Mouse (Mus musculus) layer of hippocampus, adult 11-12 months (tissue): Measurements from ENCODE around the gene Plekhg3.
A peak's percentile ranks its signal among the peaks of the same experiment; 100 is the strongest.

Experiments used
- DNase-seq: peaks from one replicate; pipeline ENCODE4 v3.0.0; 2022; ENCODE audit warnings: low spot score

The Plekhg3 gene

DNA sequence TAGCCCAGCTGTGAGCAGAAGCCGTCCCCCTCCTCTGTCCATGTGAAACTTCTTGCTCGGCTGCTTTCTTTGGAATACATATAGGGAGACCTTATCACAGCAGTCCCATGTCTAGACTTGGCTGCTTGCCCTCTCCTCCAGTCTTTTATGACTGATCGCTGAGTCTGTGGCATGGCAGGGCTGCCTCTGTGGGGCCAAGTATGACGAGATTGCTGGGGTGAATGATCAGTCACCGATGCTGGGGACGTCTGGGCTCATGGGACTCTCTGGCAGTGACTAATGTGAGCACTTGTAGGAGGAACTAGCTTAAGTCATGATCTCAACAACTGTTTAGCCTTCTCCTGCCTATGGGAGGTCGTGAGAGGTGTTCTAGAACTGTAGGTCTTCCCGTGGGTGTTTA, 21.6 kb downstream of the Plekhg3 start:
- no peak for DNase-seq

DNA sequence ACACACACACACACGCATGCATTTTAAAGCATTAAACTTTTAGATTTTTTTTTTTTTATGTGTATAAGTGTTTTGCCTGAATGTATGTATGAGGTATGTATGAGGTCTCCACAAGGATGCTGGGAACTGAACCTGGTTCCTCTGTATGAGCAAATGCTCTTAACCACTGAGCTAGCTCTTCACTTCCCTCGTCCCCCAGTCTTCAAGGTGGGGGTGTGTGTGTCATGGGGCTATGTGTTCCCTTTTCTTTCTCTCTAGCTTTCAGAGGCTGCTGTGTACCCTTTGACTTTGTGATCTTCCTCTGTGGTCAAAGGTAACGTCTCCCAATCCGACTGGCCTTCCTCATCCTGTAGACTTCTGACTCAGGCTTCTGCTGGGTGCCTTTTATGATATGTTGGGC, 22.3 kb downstream of the Plekhg3 start:
- no peak for DNase-seq

DNA sequence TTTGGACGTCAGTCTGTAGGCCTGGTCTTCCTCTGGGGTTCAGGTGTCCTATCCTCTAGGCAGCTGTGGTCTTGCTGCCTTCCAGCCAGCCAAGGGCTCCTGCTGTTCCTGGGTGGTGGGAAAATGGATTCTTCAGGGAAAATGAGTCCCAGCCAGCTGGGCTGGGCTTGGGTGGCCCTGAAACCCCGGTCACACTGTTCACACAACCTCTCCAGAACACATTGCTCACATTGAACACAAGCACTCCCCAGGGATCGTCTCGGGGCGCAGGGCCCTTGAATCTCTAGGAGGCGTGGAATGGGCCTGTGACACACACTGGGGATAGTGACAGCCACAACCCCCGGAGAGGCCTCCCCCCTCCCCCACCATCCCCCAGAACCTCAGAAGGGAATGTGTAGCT, 23.2 kb downstream of the Plekhg3 start:
- no peak for DNase-seq

DNA sequence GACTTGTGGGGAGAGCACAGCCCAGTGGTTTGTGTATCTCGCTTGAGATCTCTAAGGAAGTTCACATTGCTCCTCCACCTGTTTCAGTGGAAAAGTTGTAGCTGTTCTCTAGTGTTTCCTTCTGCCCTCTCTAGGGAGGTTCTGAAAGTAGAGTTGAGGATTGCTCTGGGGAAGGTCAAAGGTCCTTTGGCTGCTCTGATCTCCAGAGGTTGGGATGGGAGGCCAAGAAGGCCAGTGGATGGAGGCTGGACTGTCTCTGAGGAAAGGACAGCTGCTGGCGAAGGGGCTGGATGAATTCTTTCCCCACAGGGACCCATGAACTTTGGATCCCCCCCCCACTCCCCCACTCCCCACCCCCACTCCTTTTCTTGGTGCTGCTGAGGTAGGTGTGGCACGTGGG, 23.7 kb downstream of the Plekhg3 start:
- no peak for DNase-seq

DNA sequence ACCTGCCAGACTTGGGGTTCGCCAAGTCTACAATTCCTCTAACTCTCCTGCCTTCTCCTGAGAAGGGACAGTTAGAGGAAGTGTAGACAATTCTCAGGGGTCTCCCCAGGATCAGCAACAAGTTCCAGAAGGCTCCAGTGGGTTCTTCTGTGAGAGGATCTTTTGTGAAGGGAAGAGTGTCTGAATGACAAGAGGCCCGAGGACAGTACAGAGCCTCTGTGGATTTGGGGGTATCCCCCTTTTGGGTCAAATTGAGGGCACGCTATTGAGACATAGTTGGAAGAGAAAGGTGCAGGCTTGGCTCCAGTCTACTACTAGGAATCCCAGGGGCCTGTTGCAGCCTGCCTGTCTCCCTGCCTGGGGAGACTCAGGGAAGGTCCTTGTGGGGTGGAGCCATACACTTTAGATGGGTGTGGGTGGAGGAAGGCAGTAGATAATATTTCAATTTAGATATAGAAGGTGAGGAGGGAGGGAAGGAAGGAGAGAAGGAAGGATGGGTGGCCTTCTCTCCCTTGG, 24.2 kb downstream of the Plekhg3 start:
- no peak for DNase-seq

DNA sequence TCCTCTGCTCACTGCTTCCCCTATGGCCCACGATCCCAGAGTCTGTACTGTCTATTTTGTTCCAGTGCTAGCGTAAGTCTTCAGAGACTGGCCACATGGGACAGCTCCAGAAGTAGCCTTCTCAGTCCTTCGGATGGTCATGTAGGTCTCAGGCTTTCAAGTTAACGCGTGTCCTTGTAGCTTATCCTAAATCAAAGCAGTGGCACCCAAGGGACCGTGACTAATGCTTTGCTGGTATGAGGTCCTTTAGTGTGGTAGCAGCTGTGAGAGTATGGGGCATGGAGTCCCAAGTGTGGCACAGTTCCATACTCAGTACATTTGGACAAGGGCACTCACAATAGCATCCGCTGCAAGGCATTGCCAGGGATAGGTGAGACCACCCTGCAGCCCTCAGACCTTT, 25.5 kb downstream of the Plekhg3 start:
- DNase-seq: no peak

DNA sequence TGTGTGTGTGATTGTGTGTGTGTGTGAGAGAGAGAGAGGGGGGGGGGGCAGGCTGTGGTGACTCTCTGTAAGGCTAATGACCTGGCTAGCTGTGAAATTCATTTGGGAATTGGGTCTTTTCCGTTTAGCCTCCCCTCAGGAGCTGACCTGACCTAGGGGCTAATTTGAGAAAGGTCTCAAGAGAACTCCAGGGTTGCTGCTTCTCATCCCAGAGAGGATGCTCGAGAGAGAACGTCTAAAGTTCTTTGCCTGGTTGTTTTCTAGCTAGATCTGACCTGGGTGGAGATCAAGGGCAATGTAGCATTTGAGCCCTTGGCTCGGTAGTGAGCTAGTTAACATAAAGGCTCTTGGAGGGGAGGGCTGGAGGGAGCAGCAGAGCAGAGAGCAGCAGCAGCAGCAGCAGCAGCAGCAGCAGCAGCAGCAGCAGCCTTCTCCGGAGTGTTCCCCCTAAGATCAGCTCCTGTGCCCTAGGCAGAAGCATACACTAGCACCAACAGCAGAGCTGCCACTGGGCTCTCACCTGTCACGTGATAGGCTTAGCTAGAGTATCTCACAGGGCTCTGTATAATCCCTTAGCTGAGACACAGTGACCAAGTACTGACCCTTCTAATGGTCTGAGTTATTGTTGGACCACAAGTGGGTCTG, 26.2 kb downstream of the Plekhg3 start:
- no peak for DNase-seq

DNA sequence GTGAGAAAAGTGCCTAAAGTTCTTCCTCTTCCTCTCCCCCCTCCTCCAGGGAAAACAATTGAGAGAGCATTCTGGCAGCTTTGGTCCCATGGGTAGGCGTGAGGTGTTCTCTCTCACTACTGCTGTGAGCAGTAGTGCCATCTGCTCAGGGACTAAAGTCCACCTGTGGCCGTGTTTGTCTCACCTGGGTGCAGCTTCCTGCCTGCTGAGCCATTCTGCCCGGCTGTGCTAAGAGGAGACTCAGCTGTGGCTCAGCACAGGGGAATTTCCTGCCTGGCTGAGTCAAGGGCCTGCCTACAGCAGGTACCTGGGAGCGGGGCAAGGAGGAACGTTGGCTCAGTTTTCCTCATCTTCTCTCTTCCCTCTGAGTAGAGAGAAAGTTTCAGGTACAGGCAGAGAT, 27.5 kb downstream of the Plekhg3 start:
- DNase-seq: no peak

DNA sequence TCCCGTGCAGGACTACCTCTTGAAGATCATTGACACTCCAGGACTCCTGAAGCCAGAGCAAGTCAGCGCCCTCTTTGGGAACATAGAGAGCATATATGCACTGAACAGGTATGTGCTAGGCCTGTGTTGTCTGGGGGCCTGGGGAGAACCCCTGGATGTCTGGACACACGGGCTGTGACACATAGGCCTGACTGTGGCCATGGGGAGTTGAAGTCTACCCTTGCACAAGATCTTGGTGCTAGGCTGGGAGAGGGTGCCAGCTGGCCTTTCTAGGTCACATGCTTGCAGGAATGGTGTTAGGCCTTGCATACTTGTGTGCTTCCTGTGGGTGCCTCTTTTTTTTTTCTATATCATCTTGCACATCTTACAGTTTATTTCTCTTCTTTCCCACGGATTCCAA, 31.5 kb downstream of the Plekhg3 start:
- no peak for DNase-seq

DNA sequence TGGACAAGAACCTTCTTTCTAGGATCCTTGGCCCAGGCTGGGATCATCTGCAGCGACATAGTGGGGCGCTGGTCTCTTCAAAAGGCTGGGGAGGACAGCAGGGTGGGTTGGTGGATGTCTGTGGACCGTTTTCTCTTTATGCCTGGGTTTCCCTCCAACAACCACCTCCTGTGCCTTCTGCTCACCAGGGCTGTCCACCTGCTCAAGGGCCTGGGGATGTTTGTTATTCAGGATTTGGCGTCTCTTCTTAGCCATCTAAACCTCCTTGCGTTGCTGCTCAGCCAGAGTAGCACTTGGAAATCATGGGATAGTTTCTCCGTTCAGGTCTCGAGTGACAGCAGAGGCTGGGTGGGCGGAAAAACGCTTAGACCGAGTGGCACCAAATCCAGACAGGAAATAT, 35.6 kb downstream of the Plekhg3 start:
- no peak for DNase-seq

DNA sequence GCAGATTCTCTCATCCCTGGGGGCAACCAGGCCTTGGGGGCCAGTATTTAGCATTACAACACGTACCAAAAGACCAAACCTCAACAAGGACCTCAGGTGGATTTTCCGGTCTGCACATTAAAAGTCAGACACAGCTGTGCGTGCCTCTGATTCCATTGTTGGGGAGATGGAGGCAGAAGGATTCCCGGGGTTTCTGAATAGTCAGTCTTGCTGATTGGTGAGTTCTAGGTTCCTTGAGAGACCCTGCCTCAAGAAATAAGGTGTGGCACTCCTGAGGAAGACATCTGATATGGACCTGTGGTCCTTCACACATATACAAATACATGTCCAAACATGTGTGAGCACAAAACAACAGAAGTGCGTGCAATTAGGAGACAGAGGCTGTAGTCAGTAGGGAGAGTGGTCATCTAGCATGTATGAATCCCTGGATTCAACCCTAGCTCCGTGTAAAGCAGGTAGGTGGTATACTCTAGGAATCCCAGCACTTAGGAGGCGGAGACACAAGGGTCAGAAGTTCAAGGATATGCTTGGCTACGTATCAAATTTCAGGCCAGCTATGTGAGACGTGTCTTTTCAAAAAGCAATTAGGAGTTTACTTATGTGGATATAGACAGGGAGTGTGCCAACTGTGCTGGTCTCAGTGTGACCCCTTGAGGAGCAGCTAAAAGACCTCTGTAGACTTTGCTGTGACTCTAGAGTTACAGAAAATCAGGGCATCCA, 39.7 kb downstream of the Plekhg3 start:
- DNase-seq: no peak

DNA sequence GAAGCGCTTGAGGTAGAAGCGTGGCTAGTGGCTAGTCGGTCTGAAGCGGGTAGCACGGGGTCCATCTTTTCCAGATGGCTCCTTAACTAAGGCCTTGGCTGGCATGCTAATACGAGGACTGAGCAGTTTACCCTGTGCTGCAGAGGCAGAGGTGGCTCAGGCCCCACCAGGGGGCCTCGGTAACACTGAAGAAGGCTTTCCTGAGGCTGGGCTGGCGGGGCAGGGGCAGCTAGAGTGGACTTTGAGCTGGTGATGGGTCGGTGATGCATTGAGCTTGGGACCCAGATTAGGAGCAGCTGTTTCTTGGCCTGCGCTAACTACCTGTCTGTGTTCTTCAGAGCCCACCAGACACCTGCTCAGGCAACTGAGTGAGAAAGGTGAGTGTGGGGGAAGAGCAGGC, 40.6 kb downstream of the Plekhg3 start:
- no peak for DNase-seq

DNA sequence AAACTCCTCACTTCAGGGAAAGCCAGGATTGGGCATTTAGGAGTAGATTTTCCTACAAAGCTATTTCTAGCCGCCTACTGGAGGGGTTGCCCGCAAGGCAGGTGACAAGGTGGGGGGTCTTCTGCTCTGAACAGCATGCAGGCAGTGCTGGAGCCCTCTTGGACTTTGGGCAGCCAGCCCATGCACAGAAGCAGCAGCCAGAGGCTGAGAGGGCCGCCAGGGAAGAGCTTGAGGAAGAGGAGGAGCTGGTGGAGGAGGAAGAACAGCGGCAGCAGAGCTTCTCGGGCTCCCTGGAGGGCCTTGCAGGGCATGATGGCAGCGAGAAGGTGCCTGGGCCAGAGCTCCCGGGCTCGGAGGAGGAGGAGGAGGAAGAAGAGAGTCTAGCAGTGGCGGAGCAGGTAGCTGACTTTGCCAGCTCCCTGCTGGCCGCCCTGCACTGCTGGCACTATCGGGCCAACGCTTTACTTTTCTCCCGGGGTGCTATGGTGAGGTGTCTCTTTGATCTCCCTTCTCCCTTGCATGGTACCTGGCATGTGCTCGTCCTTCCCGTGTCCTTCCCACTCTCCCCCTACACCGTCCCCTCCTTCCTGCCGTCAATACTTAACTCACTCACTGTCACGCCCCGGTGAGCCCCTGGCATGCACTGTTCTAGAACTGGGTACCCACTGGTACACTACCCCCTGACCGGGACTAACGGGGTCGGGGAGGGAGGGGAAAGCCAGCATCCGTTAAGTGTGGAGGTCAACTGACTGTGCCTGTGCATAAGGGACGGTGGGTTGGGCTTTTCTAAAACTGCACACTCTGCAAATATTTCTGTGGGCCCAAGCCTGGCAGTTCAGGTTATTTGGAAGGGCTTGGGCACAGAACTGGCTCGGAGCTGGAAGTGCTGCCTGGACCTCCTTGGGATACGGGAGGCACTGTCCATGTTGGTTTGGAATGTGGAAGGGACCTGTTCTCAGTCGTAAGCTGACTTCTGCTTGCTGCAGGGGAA, 41.9 kb downstream of the Plekhg3 start:
- DNase-seq: no peak

DNA sequence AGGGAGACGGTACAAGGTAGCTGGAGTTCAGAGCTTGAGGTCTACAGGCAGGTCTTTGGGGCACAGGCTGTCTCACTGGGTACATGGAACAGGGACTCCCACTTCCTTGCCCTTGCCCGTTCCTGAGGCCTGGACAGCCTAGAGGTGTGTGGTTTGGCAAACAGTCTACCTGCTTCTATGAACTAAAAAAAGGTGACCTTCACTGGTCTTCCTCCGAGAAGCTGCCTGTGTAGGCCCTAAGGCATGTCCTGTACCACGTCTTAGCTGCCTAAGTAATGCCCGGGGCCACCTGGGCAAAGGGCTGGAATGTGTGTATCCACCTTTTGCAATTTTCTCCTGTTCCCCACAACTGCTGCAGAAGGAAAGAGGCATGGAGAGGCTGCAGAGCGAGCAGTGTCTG, 42.7 kb downstream of the Plekhg3 start:
- DNase-seq: no peak

DNA sequence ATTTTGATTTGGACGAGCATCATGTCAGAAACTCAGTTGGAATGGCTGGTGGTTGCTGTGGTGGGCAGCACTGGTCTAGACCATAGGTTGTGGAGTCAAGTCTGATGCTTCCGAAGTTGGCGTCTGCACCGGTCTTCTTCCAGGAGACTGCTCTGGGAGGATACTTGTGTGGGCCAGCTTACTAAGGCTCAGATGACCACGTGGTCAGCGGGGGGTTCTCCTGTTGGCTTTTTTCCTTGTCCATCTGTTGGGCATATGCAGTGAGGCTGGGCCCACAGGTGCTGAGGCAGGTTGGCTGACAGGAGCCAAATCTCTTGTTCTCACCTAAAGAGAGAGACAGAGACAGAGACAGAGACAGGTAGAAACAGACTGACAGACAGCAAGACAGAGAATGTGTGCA, 44.1 kb downstream of the Plekhg3 start:
- DNase-seq: no peak

DNA sequence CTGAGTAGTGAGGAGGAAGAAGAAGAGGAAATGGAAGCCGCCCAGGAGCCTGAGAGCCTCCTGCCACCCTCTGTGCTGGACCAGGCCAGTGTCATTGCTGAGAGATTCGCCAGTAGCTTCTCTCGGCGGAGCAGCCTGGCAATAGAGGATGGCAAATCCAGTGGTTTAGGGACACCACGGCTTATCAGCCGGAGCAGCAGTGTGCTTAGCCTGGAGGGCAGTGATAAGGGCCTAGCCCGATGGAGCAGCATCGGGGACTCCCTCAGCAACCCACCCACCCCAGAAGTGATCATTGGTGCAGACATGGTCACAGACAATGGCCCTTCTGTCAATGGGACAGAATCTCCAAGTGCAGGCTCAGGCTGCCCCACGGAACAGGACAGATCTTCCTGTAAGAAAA, 45.4 kb downstream of the Plekhg3 start:
- no peak for DNase-seq

DNA sequence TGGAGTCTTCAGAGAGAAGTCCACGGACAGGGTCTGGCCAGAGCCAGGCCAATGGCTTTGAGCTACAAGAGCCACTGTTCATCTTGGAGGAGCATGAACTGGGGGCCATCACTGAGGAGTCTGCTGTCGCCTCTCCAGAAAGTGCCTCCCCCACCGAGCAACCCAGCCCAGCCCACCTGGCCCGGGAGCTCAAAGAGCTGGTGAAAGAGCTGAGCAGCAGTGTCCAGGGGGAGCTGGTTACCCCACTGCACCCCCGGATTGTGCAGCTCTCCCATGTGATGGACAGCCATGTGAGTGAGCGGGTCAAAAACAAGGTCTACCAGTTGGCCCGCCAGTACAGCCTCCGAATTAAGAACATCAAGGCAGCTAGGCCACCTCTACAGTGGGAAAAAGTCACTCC, 46.1 kb downstream of the Plekhg3 start:
- no peak for DNase-seq

DNA sequence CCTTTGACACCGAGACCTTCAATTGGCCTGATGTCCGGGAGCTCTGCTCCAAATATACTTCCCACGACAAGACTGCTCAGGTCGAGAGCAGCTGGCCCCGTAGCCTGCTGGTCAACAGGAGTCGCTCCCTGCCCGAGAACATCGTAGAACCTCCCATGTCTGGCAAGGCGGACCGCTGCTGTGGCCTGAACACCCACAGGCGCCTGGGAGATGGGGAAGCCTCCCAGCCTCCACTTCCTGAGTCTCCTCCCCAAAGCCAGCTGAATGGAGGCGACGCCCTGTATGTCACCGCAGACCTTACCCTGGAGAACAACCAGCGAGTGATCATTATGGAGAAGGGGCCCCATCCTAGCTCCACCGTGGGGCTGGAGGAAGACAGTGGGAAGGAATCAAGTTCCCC, 47.2 kb downstream of the Plekhg3 start:
- no peak for DNase-seq

DNA sequence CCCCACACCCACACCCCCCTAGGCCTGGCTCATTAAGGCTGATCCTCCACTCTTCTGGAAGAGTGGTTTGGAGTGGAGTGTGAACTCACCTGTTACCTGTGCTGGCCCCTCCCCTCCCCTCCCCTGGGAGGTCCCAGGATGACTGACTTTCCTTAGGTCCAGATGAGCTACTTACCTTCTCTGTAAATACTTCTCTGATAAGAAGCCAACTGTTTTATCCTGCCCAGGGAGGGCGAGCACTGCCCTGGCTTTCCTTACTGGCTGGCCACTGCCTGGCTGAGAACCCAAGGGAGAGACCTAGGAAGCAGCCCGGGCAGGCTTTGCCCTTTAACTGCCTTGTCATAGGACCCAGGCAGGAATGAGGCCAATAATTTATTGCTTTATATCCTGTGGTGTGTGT, 47.8 kb downstream of the Plekhg3 start:
- DNase-seq: no peak

DNA sequence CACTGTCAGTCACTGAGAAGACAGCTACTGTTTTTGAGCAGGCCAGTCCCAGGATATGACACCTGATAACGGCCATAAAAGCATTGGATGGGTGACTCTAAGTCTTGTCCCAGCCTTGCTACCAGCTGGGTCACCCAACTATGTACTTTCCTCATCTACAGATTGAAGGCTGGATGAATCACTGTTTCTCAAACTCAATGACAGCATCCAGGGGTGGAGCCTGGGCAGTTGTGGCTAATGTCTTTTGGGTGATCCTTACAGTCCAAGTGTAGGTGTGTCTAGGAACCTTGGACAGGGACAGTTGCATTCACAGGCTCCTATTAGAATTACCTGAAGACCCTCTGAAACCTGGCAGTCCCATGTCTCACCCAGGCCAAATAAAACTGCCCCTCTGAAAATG, 49.1 kb downstream of the Plekhg3 start:
- DNase-seq: no peak

DNA sequence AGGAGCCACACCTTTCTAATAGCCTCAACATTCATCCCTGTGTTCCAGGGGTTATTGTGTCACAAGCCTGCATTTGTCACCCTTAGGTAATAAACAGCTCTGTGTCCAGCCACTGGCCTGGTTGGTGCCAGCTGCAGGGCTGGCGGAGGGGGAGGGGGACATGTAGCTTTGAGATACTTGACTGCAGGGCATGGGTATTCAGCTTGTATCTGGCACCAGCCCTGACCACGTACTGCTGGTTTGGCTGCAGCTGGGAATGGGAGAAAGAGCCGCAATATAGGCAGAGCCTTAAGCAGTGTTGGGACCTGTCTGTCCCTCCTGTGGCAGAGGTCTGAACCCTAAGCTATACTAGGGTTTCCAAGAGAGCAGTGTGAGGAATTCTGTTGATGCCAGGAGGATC, 51.4 kb downstream of the Plekhg3 start:
- DNase-seq: peak; percentile 50

DNA sequence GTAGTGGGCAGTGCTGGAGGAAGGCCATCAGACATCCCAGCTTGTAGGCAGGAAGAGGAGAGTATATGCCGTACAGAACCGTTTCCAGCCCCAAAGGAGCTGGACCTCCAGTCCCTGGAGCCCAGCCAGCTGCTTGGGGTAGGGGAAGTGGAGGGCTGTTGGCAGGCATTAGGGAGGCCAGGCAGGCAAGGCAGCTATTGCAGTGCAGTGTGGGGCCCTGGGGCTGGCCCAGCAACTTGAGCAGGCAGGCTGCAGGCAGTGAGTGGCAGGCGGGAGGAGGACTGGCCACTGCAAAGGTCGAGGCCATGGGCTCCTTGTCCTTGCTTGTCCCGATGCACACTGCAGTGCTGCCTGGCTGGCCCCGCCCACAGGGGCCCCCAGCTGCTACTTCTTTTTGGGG, 52.1 kb downstream of the Plekhg3 start:
- no peak for DNase-seq

DNA sequence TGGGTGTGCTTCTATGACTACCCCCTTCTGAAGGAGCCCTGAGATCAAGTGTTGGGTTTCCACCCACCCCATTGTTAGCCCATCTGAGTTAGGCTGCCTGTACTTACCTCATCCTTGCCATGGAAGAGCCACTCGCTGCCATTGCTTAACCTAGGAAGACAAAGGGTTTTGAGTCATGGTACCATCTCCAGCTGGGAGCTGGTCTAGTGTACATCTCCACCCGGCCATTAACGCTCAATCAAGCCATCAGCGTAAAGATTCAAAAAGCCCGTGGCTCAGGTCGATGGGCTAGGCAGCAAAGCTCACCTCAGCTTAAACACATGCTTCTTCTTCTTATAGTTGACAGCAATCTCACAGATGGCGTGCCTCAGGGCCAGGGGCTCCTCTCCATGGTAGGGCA, 52.8 kb downstream of the Plekhg3 start:
- DNase-seq: no peak
